Mouse (Mus musculus) kidney, embryonic 16.5 days (tissue): ENCODE results near the gene Olfr1472. TPM values are rescaled to one million over a fixed set of nuclear protein-coding genes. Genes with fewer than 3 reads are reported as not detected.
"Not testable (repeated sequence)": the region's sequence is repeated elsewhere in the genome, so short reads cannot be mapped to it uniquely, and the experiment has no call there.

ENCODE experiments used
- ATAC-seq: fragments of 200-750 bp; cut with Nextera tagmentation; 2 replicates; pipeline ENCODE4 v1.8.0; 2017; ENCODE audit warnings: moderate TSS enrichment; ENCODE audit not compliant: low FRiP score, low TSS enrichment
- H3K27ac ChIP-seq: fragments of 300-500 bp; sonication (generic); 2 replicates; pipeline ENCODE4 v1.5.1; 2014; ENCODE audit warnings: low read length
- H3K27me3 ChIP-seq: fragments of 300-500 bp; sonication (generic); 2 replicates; pipeline ENCODE4 v1.6.1; 2014; ENCODE audit warnings: low read length, control low read depth, mixed read lengths; ENCODE audit not compliant: insufficient read depth
- H3K36me3 ChIP-seq: fragments of 300-500 bp; sonication (generic); 2 replicates; pipeline ENCODE4 v1.6.1; 2014; ENCODE audit warnings: low read length, control low read depth, mixed read lengths; ENCODE audit not compliant: insufficient read depth
- H3K4me1 ChIP-seq: fragments of 300-500 bp; sonication (generic); 2 replicates; pipeline ENCODE4 v1.6.1; 2014; ENCODE audit warnings: low read length, control low read depth, mixed read lengths; ENCODE audit not compliant: insufficient read depth
- H3K4me2 ChIP-seq: fragments of 300-500 bp; sonication (generic); replicated peaks from 2 replicates; pipeline ENCODE4 v1.6.1; 2014; ENCODE audit warnings: low read depth, low read length
- H3K4me3 ChIP-seq: fragments of 300-500 bp; sonication (generic); 2 replicates; pipeline ENCODE4 v1.5.1; 2014; ENCODE audit warnings: mild to moderate bottlenecking, low read length
- H3K9ac ChIP-seq: fragments of 300-500 bp; sonication (generic); replicated peaks from 2 replicates; pipeline ENCODE4 v1.6.1; 2014; ENCODE audit warnings: low read length
- H3K9me3 ChIP-seq: fragments of 300-500 bp; sonication (generic); 2 replicates; pipeline ENCODE4 v1.6.1; 2016; ENCODE audit warnings: low read length, control low read depth
- WGBS: fragments of 180-500 bp; shearing (Covaris S2); extraction: QIAGEN DNeasy Blood & Tissue Kit; methylation state at CpG from one replicate; pipeline ENCODE4 v1.1.7; 2014; 5-methylcytosine and 5-hydroxymethylcytosine counted together
- polyA plus RNA-seq: library from polyadenylated mRNA; unstranded; fragments of >200 nt; fragmentation: Nextera tagmentation; extraction: Ambion mirVana; gene quantifications from 2 replicates; pipeline ENCODE4 v1.2.1, GENCODE M21; 2015

Olfr1472 gene
- polyA plus RNA-seq, result not detected in 2 replicates

- 72% methylated on average over 1 of the region's 1 CpGs for WGBS
- no peak within 1 kb of the TSS for H3K4me3 ChIP-seq
- no peaks in the 10 kb centered on the region for H3K36me3 ChIP-seq
- H3K9me3 ChIP-seq, result peaks cover 8% of the 10 kb centered on the region; the same call in 1 of the 2 replicates
- no peak within 1 kb of the TSS for H3K4me2 ChIP-seq
- no peak for ATAC-seq
- H3K4me1 ChIP-seq, result no peaks in the 10 kb centered on the region
- H3K9ac ChIP-seq, result no peak within 1 kb of the TSS
- no peaks in the 10 kb centered on the region for H3K27me3 ChIP-seq
- H3K27ac ChIP-seq, result no peak within 1 kb of the TSS
Measured at GRCm38 (mm10) chr19:13455986-13456385, at the start of gene Olfr1472. TSS of gene Olfr1472 (minus strand) at chr19:13456086.

DNA sequence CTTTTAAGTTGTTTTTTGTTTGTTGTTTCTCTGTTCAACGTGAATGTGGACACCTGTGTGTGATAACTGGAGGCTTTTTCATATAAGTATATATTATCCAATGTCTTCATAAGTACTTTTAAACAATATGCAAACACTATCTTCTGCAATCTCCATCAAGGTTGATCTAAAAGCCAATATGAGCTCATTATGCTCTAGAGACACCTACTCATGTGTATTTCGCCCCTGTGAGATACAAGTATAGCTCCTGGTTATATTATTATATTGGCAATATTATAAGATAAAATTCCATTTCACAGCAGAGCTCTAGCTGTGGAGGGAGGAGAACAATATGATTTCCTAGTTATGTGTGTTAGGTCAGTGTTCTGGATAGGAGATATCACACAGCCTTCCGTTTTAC is 44.4 kb upstream of the Olfr1472 start, which contains the start of gene Olfr1477:
Gene Olfr1477, plus strand, starts transcription at position 301 of the 400 bp plus-strand sequence.
- Histone ChIP-seq H3K27me3 (no peaks in the 10 kb centered on the region), H3K9ac (no peak within 1 kb of the TSS), H3K36me3 (no peaks in the 10 kb centered on the region), H3K4me2 (no peak within 1 kb of the TSS), H3K4me3 (no peak within 1 kb of the TSS), H3K9me3 (no peaks in the 10 kb centered on the region), H3K4me1 (no peaks in the 10 kb centered on the region), H3K27ac (no peak within 1 kb of the TSS)
- ATAC-seq, result no peak
- 69% methylated on average over 3 of the region's 3 CpGs for WGBS

DNA sequence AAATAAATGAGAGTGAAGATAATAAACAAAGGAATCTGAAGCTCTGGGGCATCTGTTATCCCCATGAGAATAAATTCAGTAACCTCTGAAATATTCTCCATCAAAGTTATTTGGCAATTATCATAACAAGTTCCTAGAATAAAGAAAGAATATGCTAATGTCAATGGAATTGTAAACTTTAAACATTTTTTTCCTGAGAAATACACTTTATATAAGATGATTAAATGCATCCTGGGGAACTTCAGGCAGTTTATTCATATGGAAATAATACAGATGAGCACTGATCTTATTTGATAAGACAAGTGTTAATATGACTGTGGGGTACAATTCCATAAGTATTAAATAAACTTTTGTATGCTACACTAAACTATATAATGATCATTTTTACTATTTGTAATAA is 24.2 kb upstream of the Olfr1472 start, which contains the start of gene Olfr1475:
Gene Olfr1475, minus strand, starts transcription at position 101 of the 400 bp plus-strand sequence.
- Histone ChIP-seq H3K4me1 (no peaks in the 10 kb centered on the region), H3K9ac (no peak within 1 kb of the TSS), H3K27me3 (no peaks in the 10 kb centered on the region), H3K4me3 (no peak within 1 kb of the TSS), H3K36me3 (no peaks in the 10 kb centered on the region), H3K4me2 (no peak within 1 kb of the TSS), H3K9me3 (no peaks in the 10 kb centered on the region), H3K27ac (no peak within 1 kb of the TSS)
- no peak for ATAC-seq

DNA sequence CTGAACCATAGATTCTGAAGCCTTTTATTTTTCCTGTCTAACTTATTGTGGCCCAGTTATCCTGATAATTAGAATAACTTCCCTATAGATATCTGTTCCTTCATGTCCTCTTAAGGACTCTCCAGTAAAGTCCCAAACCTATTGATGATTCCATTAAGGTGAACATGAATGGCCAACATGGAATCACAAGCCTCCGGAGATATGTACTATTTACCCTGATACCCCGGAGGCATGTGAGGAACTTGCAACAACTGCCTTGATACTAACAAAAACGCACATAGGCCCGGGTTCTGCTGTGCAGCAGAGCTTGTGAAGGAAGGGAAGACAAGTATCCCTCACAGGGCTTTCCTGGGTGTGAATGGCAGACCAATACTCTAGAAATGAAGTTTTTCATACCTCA is 13.4 kb upstream of the Olfr1472 start, which contains the start of gene Olfr1474:
Gene Olfr1474, plus strand, starts transcription at position 301 of the 400 bp plus-strand sequence.
- not testable (repeated sequence) for H3K4me1 ChIP-seq, ATAC-seq, H3K9me3 ChIP-seq, H3K4me2 ChIP-seq, H3K27me3 ChIP-seq, H3K36me3 ChIP-seq, H3K9ac ChIP-seq, H3K27ac ChIP-seq, H3K4me3 ChIP-seq
- WGBS, result 82% methylated on average over 4 of the region's 4 CpGs

DNA sequence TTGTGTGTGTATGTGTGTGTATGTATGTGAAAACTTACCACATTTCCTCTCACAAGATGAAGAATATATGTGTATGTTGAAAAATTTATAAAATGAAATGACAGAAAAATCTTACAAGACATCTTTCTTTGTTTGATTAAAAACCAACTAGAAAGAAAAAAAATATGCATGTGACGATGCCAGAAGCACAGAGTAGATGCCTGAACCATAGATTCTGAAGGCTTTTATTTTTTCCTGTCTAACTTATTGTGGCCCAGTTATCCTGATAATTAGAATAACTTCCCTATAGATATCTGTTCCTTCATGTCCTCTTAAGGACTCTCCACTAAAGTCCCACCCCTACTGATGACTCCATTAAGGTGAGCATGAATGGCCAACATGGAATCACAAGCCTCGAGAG is 12.8 kb downstream of the Olfr1472 start, which contains the start of gene Olfr1471:
Gene Olfr1471, plus strand, starts transcription at position 301 of the 400 bp plus-strand sequence.
- WGBS, result 69% methylated on average over 2 of the region's 2 CpGs
- not testable (repeated sequence) for H3K27me3 ChIP-seq, H3K9me3 ChIP-seq, H3K9ac ChIP-seq, H3K4me3 ChIP-seq, H3K36me3 ChIP-seq, ATAC-seq, H3K4me2 ChIP-seq, H3K27ac ChIP-seq, H3K4me1 ChIP-seq

DNA sequence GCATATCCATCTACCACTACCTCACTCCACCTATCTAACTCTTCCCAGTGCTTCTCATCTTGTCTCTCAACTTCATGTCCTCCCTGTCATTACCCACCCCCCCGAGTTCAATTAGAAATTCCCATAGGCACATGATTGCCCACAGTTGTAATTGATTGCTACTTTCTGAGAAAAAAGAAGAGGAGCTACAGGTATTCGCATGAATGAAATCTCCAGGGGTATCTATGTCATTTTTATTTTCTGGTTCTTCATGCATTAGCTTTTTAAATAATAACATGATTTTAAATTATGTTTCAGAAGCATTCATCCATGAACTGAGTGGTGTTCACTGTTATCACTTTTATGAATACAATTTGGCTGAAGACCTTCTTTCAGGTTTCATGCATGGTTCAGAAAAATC is 48.3 kb downstream of the Olfr1472 start, which contains the start of gene Olfr1469:
Gene Olfr1469, plus strand, starts transcription at position 301 of the 400 bp plus-strand sequence.
- no peak for ATAC-seq
- 66% methylated on average over 2 of the region's 2 CpGs for WGBS

More for the DNA sequence above, 48.3 kb downstream of the Olfr1472 start, which contains the start of gene Olfr1469:
- H3K4me3 ChIP-seq, result no peak within 1 kb of the TSS
- H3K4me2 ChIP-seq, result no peak within 1 kb of the TSS
- no peak within 1 kb of the TSS for H3K9ac ChIP-seq
- H3K27me3 ChIP-seq, result no peaks in the 10 kb centered on the region
- no peaks in the 10 kb centered on the region; the same call in 1 of the 2 replicates for H3K9me3 ChIP-seq
- no peaks in the 10 kb centered on the region for H3K4me1 ChIP-seq
- no peaks in the 10 kb centered on the region for H3K36me3 ChIP-seq
- H3K27ac ChIP-seq, result no peak within 1 kb of the TSS

Other genes starting within 250 kb of the Olfr1472 start
- not detected in 2 replicates for gene Olfr1463, start 224.8 kb downstream of the Olfr1472 start, polyA plus RNA-seq
- not detected in 2 replicates for gene Olfr1465, start 140.5 kb downstream of the Olfr1472 start, polyA plus RNA-seq
- not detected in 2 replicates for gene Olfr1466, start 117.2 kb downstream of the Olfr1472 start, polyA plus RNA-seq
- not detected in 2 replicates for gene Olfr1467, start 93.8 kb downstream of the Olfr1472 start, polyA plus RNA-seq
- not detected in 2 replicates for gene Olfr1469, start 48.2 kb downstream of the Olfr1472 start, polyA plus RNA-seq
- not detected in 2 replicates for gene Olfr1471, start 12.7 kb downstream of the Olfr1472 start, polyA plus RNA-seq
- not detected in 2 replicates for gene Olfr1474, start 13.5 kb upstream of the Olfr1472 start, polyA plus RNA-seq
- not detected in 2 replicates for gene Olfr1475, start 24.1 kb upstream of the Olfr1472 start, polyA plus RNA-seq
- gene Olfr1477, start 44.5 kb upstream of the Olfr1472 start, polyA plus RNA-seq, result not detected in 2 replicates
- gene Olfr1480, start 71.8 kb upstream of the Olfr1472 start, polyA plus RNA-seq, result not detected in 2 replicates
- not detected in 2 replicates for gene Olfr1484, start 127.4 kb upstream of the Olfr1472 start, polyA plus RNA-seq
- gene Olfr1487, start 161.3 kb upstream of the Olfr1472 start, polyA plus RNA-seq, result not detected in 2 replicates
- gene Olfr1489, start 175.5 kb upstream of the Olfr1472 start, polyA plus RNA-seq, result not detected in 2 replicates
- gene Olfr1490, start 195.0 kb upstream of the Olfr1472 start, polyA plus RNA-seq, result not detected in 2 replicates
- not detected in 2 replicates for gene Olfr1491, start 241.2 kb upstream of the Olfr1472 start, polyA plus RNA-seq